Mouse (Mus musculus): Measurements from ENCODE around the gene Tmem63a.

DNA sequence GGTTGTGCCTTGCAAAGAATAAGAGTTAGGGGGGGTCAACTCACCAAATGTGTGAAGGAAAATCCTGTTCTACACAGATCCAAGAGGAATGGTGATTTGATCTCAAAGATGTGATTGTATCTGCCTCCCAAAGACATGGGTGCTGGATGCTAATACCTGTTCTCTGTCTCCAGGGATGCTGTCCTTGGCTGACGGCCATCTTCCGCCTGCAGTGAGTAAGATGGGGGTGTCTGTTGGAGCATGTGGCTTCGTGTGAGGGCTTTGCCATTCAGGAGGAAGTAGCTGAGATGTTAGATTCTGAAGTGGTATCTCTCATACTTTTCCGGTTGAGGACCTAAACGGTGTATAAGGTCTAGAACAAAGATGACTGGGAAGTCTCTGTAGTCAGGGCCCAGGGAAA lies 10.7 kb downstream of the Tmem63a start:
- TF ChIP-seq CTCF (IDR thresholded peaks at IDR 0.05; ENCODE audit: control insufficient read depth, insufficient read depth, insufficient read length) (no peak), MAX (IDR thresholded peaks at IDR 0.05) (no peak), USF1 (IDR thresholded peaks at IDR 0.05; ENCODE audit: low read depth) (no peak), MYOG (IDR thresholded peaks at IDR 0.05; ENCODE audit: control insufficient read depth, extremely low read depth, insufficient read length) (no peak), CEBPB (IDR thresholded peaks at IDR 0.05; ENCODE audit: low read depth) (no peak)

All from C2C12 (cell line).